Mouse (Mus musculus): ENCODE measurements at regions not wholly inside any gene's neighbourhood (a gene's known extent, or its start where the extent isn't known, plus 50 kb on each side); places are given as distances from the start of the nearest gene placed in this dataset.

GRCm38 (mm10) chr8:92132949-92133348, 224.5 kb upstream of the Irx5 start:
- DNase-seq (ENCODE audit: low read depth) = no peak

- no peak for DNase-seq (ENCODE audit: low read depth)
Observed at GRCm38 (mm10) chr8:92132526-92132925, 224.9 kb upstream of the Irx5 start.

- DNase-seq (ENCODE audit: low read depth) = no peak
Observed at GRCm38 (mm10) chr8:92130025-92130557, 227.3 kb upstream of the Irx5 start.

- no peak for DNase-seq (ENCODE audit: low read depth)
Observed at GRCm38 (mm10) chr8:92129241-92130015, 228.0 kb upstream of the Irx5 start.

GRCm38 (mm10) chr8:92125631-92126030, 231.8 kb upstream of the Irx5 start:
- no peak for DNase-seq (ENCODE audit: low read depth)

DNA sequence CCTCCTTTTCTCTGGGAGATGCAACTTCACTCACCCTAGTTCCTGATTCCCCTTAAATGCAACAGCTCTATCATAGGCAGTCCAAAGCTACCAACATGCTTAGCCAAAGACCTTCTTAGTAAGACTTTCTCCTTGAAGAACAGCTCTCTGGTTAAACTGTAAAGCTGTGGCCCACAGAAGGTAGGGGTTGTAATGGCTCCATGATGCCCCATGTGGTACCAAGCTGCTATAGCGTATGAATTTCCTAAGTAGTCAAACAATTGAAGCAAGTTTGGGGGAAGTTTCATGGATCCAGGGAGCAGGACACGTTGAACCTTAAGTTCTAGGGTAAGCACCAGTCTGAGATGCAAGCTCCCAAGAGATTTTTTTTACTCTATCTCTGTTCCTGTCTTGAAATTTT, 236.1 kb upstream of the Irx5 start:
- no peak for DNase-seq (ENCODE audit: low read depth)

- no peak for DNase-seq (ENCODE audit: low read depth)
Observed at GRCm38 (mm10) chr8:92115479-92116267, 241.8 kb upstream of the Irx5 start.

GRCm38 (mm10) chr8:92114311-92115275, 242.8 kb upstream of the Irx5 start:
- no peak for DNase-seq (ENCODE audit: low read depth)

GRCm38 (mm10) chr8:92113901-92114300, 243.5 kb upstream of the Irx5 start:
- no peak for DNase-seq (ENCODE audit: low read depth)

DNA sequence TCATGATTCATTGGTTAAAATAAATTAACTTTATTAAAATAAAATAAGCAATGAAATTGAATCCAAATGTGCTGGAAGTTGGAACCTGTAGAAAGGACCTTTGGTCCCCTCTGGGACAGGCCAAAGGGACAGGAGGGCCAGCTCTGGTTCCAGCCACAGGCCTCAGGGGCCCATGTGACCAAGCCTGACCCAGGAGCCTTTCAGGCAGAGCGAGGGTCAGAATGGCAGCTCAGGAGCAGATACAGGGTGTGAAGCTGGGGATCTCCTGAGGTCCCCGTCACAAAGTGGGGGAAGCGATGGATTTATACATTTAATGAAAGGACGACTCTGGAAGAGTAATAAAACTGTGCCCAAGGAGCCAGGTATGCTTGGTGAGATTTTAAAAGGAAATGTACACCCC, 244.0 kb upstream of the Irx5 start:
- DNase-seq (ENCODE audit: low read depth) = no peak

DNA sequence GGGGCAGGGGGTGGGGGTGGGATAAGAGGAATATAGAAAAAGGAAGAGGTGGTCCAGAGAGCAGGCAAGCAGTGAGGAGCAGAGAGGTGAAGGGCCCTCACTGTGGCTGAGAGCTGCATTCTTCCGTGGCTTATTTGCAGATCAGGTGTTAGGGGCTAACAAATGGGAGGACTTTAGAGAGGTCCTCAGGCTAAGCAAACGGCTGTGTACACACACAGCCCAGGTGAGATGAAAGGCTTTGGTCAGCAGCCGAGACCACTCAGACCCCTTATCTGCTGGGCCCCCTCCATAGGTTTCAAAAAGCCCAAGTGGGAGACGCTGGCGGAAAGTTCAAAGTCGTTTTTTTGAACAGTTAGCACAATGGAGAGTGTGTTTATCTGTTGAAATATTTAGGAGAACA, 252.9 kb upstream of the Irx5 start:
- DNase-seq (ENCODE audit: low read depth) = no peak

DNA sequence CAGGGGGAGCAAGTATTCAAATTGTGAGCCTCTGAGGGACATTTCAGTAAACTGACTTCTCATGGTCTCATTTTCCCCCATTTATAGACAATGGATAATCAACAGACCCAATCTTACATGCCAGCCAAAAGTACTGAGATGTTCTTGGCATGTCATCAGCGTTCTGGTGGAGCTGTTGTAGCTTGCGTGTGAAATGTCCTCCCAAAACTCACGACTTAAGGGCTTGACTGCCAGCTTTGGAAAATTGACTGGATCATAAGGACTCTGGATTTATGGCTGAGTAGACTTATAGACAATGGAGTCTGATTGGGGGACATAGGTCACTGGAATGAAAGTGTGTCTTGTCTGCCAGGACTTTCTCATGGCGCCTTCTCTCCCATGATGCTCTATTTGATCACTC, 254.9 kb upstream of the Irx5 start:
- DNase-seq (ENCODE audit: low read depth) = no peak

- no peak for DNase-seq (ENCODE audit: low read depth)
Observed at GRCm38 (mm10) chr8:92095276-92095675, 262.1 kb upstream of the Irx5 start.

DNA sequence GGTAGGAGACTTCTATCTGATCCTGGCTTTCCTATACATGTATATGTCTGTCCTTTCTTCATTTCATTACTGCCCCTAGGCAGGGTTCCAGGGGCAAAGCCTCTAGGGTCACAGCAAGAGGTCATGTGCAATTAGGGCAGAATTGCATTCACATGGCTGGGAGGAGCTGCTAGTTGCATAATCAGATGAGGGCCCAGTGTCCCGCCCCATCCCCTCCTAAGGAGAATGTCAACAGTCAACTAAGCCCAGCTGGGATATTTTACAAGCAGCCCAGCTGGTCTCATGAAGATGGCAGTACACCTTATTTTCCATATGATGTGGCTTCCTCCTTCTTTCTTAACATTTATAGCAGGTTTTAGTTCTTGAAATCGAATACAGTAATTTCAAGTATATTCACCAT, 273.3 kb upstream of the Irx5 start:
- DNase-seq (ENCODE audit: low read depth) = no peak

DNA sequence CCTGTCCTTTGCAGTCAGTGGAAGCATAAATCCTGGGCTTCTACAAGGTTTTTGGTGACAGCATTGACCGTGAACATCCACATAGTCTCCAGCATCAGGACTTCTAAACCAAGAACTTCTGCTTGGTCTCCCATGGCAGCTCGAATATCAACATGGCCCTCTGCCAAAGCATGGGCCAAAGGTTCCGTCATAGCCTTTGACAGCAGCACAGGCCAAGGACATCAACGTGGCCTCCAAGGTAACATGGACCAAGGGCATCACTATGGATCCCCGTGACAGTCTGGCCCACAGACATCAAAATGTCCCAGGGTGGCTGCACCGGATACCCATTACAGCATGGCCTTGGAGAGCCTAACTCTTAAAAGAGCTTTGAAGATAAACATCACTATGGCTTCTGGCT, 275.5 kb upstream of the Irx5 start:
- DNase-seq (ENCODE audit: low read depth) = no peak

DNA sequence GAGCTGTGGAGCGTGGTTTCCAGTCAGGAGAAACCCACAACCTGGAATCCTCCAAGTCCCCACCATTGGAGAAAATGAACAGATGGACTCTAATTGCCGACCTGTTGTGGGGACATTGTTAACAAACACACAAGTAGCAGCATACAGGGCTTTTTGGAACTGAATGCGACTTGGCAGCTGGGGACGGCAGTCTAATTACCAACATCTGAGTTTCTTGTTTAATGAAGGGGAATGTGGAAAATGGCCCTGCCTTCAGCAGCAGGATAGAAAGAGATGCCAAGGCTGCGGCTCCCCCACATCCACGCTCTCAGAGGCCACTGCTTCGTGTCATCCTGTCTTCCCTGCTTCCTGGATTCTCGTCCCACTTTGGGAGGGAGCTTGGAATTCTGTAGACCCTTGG, 276.6 kb upstream of the Irx5 start:
- no peak for DNase-seq (ENCODE audit: low read depth)

GRCm38 (mm10) chr8:92077611-92078010, 275.7 kb upstream of the Irx3 start:
- no peak for DNase-seq (ENCODE audit: low read depth)

- no peak for DNase-seq (ENCODE audit: low read depth)
Observed at GRCm38 (mm10) chr8:92072254-92072615, 270.4 kb upstream of the Irx3 start.

DNA sequence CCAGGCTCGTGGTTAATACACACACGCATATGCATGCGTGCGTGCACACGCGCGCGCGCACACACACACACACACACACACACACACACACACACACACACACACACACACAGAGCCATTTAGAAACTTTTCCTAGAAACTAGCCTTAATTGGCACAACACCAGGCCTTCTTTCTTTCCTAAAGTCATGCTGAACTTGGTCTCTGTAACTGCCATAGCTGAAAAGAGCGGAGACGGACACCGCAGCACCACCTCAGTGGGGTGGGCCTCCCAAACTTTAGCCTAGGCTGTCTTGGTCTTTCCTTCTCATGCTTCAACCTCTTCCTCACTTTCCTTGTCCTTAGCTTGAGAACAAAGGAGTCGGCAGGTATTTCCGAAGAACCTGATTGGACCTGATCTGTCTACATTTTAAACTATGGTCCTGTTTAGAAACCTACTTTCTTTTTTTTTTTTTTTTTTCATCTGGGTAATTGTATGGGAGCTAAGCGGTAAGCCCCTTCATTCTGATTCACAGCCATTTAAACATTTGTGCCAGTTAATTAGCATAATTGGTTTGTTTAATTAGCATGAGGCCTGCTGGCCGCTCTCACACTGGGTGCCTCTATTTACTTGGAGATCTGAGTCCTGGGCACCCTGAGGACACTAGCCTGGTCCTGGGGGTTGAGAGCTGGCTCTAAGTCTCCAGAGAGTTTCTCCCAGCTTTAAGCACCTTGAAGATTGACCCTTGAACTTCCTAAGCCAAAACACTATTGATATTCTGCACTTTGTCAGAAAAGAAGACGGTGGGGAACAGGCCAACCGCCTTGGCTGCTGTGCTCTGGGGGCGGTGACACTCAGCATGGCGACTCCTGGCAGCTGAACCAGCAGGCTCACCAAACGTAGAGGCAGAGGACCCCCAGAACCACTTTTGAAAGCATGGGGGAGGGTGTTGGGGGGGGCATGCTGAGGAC, 269.7 kb upstream of the Irx3 start:
- no peak for DNase-seq (ENCODE audit: low read depth)

GRCm38 (mm10) chr8:92070704-92071103, 268.8 kb upstream of the Irx3 start:
- DNase-seq (ENCODE audit: low read depth) = no peak

GRCm38 (mm10) chr8:92066435-92066834, 264.6 kb upstream of the Irx3 start:
- no peak for DNase-seq (ENCODE audit: low read depth)

Data from c-Kit-positive CD71-positive TER-119-negative erythroid progenitor cells, embryonic 14.5 days (primary cell).